Mouse (Mus musculus): ENCODE data around the gene Gpr149. TPM values are rescaled to one million over a fixed set of nuclear protein-coding genes. Genes with fewer than 3 reads are reported as not detected.

Gene Gpr149
- polyA plus RNA-seq (2012; rRNA removed) = not detected in 2 replicates

DNA sequence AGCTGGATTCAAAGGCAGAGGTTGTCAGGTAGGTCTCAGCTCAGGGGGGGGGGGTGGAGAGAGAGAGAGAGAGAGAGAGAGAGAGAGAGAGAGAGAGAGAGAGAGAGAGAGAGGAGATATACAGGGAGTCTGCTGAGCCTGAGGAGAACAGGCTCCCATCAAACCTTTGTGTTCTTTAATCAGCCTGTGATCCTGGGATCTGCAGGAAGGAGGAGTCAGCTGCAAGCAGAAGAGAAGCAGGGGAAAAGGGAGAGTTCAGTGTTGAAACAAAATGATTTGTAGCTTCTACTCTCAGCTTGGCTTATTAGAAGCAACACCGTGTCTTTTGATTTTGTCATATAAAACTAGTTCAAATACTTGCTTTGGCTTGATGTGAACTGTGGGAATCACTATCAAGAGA is at the start of gene Gpr149:
Gpr149 (minus strand) TSS at position 168 of the 400 bp plus-strand sequence.

DNA sequence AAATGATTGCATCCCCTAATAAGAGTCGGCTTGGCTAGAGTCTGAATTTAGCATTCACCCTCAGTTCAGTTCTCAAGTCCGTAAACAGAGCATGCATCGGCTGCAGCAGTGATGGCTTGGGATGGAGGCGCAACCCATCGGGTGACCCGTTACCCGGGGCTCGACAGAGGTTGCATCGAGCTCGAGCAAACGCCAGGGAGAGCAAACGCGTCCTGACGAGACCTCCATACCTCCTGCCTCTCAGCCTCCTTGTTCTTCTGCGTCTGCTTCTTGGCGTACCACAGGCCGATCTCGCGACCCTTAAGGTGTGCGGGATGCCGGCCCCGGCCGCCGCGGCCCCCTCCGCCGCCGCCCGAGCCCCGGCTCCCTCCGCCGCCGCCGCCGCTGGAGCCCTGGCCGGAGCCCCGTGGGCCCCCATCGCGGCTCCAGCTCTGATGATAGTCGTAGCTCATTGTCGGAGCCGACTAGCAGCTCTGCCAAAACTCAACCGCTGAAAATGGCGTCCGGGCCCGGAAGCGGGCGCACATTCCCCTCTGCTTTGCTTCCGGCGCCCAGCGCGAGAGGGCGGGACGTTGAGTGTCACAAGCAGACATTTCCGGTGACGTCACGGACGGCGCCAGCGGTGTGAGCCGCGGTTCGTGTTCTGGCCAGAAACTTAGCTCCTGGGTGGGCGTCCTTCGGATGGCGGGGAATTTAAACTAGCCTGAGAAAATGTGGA is 98.3 kb downstream of the Gpr149 start, which contains the start of gene Dhx36:
Dhx36 (minus strand) TSS at position 517 of the 718 bp plus-strand sequence.

Other genes with a start within 250 kb of the Gpr149 start
- 9.8 and 11.2 TPM in 2 replicates for gene Dhx36, start 98.1 kb downstream of the Gpr149 start, polyA plus RNA-seq (2012; rRNA removed)